Mouse (Mus musculus) lung, embryonic 14.5 days (tissue): Measurements from ENCODE around the gene Zfp655. TPM values are rescaled to one million over a fixed set of nuclear protein-coding genes. Genes with fewer than 3 reads are reported as not detected.
"Not testable (repeated sequence)": the region's sequence is repeated elsewhere in the genome, so short reads cannot be mapped to it uniquely, and the experiment has no call there.

Experiments used
- ATAC-seq: fragments of 200-750 bp; cut with Nextera tagmentation; 2 replicates; pipeline ENCODE4 v1.8.0; 2017; ENCODE audit warnings: mild to moderate bottlenecking, moderate TSS enrichment, moderate library complexity; ENCODE audit not compliant: insufficient read depth
- DNase-seq: peaks from one replicate; pipeline ENCODE4 v3.0.0-alpha.2; 2015
- H3K27ac ChIP-seq: fragments of 300-500 bp; sonication (generic); 2 replicates; pipeline ENCODE4 v1.5.1; 2014; ENCODE audit warnings: low read depth, mild to moderate bottlenecking, moderate library complexity
- H3K27me3 ChIP-seq: fragments of 300-500 bp; sonication (generic); 2 replicates; pipeline ENCODE4 v1.6.1; 2014; ENCODE audit warnings: low read length, control low read depth; ENCODE audit not compliant: insufficient read depth
- H3K36me3 ChIP-seq: fragments of 300-500 bp; sonication (generic); 2 replicates; pipeline ENCODE4 v1.6.1; 2014; ENCODE audit warnings: control low read depth; ENCODE audit not compliant: insufficient read depth
- H3K4me1 ChIP-seq: fragments of 300-500 bp; sonication (generic); 2 replicates; pipeline ENCODE4 v1.6.1; 2014; ENCODE audit warnings: antibody characterized with exemption, control low read depth; ENCODE audit not compliant: insufficient read depth
- H3K4me2 ChIP-seq: fragments of 300-500 bp; sonication (generic); 2 replicates; pipeline ENCODE4 v1.6.1; 2014; ENCODE audit warnings: mild to moderate bottlenecking
- H3K4me3 ChIP-seq: fragments of 300-500 bp; sonication (generic); 2 replicates; pipeline ENCODE4 v1.5.1; 2014; ENCODE audit warnings: low read depth, low read length
- H3K9ac ChIP-seq: fragments of 300-500 bp; sonication (generic); 2 replicates; pipeline ENCODE4 v1.6.1; 2014
- H3K9me3 ChIP-seq: fragments of 300-500 bp; sonication (generic); 2 replicates; pipeline ENCODE4 v1.6.1; 2016; ENCODE audit warnings: low read depth, low read length, control low read depth
- CTCF ChIP-seq: IDR thresholded peaks from 2 replicates; pipeline ENCODE4 v1.5.1; 2016; ENCODE audit warnings: antibody characterized with exemption, low read depth
- WGBS: fragments of 180-500 bp; shearing (Covaris S2); extraction: QIAGEN DNeasy Blood & Tissue Kit; methylation state at CpG from one replicate; pipeline ENCODE4 v1.1.7; 2014; 5-methylcytosine and 5-hydroxymethylcytosine counted together
- polyA plus RNA-seq: library from polyadenylated mRNA; unstranded; fragments of >200 nt; fragmentation: Nextera tagmentation; extraction: Ambion mirVana; gene quantifications from 2 replicates; pipeline ENCODE4 v1.2.1, GENCODE M21; 2014

Zfp655 gene
- polyA plus RNA-seq, 1 experiment from 2014 or later: 37.0 TPM

DNA sequence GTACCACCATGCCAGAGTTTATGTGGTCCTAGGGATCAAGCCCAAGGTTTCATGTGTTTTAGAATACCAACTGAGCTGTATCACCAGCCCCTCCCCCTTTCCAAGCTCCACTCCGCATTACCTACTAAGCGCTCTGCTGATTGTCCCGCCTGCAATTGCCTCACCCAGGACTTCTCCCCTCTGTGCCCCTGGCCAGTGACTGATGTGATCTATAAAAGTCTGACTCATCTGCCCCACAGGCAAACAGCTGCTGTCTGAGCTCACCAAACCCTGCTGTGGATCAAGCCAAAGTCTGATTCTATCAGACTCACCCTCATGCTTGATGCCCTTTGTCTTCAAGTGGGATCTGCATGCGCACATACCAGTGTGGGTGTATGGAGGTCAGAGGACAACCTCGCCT lies 8.7 kb upstream of the Zfp655 start:
- 81% methylated on average over 5 of the region's 5 CpGs for WGBS

GRCm38 (mm10) chr5:145223395-145223794 lies 8.1 kb upstream of the Zfp655 start:
- ATAC-seq: no peak

More for the DNA sequence above, 8.7 kb upstream of the Zfp655 start:
- ATAC-seq (no peak), DNase-seq (no peak)
- H3K9me3 ChIP-seq: no peaks in the 10 kb centered on the region
- no peaks in the 10 kb centered on the region for H3K4me1 ChIP-seq
- no peaks in the 10 kb centered on the region for H3K27me3 ChIP-seq
- TF ChIP-seq CTCF: no peak
- no peak overlapping the region for H3K4me2 ChIP-seq
- no peak overlapping the region for H3K9ac ChIP-seq
- no peak overlapping the region for H3K4me3 ChIP-seq
- no peak overlapping the region for H3K27ac ChIP-seq
- peaks cover 38% of the 10 kb centered on the region for H3K36me3 ChIP-seq

DNA sequence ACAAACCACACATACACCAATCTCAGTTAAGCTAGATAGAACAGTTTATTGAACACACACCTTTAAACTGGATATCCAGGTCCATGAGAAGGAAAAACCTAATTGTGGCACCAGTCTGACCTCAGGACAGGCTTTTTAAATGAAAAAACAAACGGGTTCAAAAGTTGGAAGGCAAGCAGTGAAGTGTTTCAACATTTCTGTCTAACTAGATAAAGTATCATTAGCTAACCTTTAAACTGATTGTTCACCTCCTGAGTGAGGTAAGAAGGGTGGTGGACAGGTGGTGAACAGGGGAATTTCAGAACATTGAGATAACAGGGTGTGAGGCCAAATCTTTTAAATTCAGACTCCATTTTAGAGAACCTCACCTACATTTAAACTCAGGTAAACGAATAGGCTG lies 5.1 kb upstream of the Zfp655 start:
- no peak for TF ChIP-seq CTCF
- Histone ChIP-seq H3K9ac (no peak overlapping the region), H3K9me3 (no peaks in the 10 kb centered on the region), H3K27ac (no peak overlapping the region), H3K4me3 (no peak overlapping the region), H3K4me1 (no peaks in the 10 kb centered on the region), H3K27me3 (no peaks in the 10 kb centered on the region), H3K36me3 (peaks cover 5% of the 10 kb centered on the region; the same call in 1 of the 2 replicates), H3K4me2 (no peak overlapping the region)
- DNase-seq (no peak), ATAC-seq (no peak)
- 52% methylated on average over 2 of the region's 2 CpGs for WGBS

More at GRCm38 (mm10) chr5:145223395-145223794, 8.1 kb upstream of the Zfp655 start:
- Histone ChIP-seq H3K9me3 (no peaks in the 10 kb centered on the region), H3K9ac (no peak overlapping the region), H3K4me2 (no peak overlapping the region), H3K4me3 (no peak overlapping the region), H3K27ac (no peak overlapping the region), H3K27me3 (no peaks in the 10 kb centered on the region), H3K4me1 (no peaks in the 10 kb centered on the region), H3K36me3 (peaks cover 33% of the 10 kb centered on the region)
- no peak for TF ChIP-seq CTCF
- no peak for DNase-seq
- WGBS: 75% methylated on average over 12 of the region's 12 CpGs

DNA sequence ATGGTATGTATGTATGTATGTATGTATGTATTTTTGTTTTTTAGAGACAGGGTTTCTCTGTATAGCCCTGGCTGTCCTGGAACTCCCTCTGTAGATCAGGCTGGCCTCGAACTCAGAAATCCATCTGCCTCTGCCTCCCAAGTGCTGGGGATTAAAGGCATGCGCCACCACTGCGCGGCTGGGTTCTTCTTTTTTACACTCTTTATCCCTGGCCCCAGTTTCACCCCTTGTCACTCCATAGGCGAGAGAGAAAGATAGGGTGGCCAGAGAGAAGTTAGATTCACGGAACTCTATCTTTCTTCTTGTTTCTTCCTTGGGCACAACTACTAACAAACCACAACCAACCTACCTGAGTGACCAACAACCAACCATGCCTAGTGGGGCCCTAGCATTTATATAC lies 2.2 kb upstream of the Zfp655 start:
- peaks cover 10% of the 10 kb centered on the region for H3K36me3 ChIP-seq
- ATAC-seq, H3K9me3 ChIP-seq, DNase-seq, H3K4me2 ChIP-seq, H3K4me3 ChIP-seq, H3K27me3 ChIP-seq, H3K27ac ChIP-seq, H3K9ac ChIP-seq, H3K4me1 ChIP-seq: not testable (repeated sequence)
- WGBS: 80% methylated on average over 6 of the region's 6 CpGs

- no peak for TF ChIP-seq CTCF
- H3K4me1 ChIP-seq: no peaks in the 10 kb centered on the region
- peaks cover 23% of the 10 kb centered on the region for H3K36me3 ChIP-seq
- H3K27me3 ChIP-seq: no peaks in the 10 kb centered on the region
- H3K9me3 ChIP-seq: no peaks in the 10 kb centered on the region
- peak overlapping the region; percentile 83 for H3K4me2 ChIP-seq
- H3K9ac ChIP-seq: peak overlapping the region; percentile 99; the same call in 1 of the 2 replicates
- DNase-seq (no peak), ATAC-seq (no peak)
- H3K27ac ChIP-seq: no peak overlapping the region
- WGBS: 89% methylated on average over 4 of the region's 4 CpGs
- H3K4me3 ChIP-seq: no peak overlapping the region; the same call in 1 of the 2 replicates
Observed at GRCm38 (mm10) chr5:145230641-145231040, 874 bp upstream of the Zfp655 start.

DNA sequence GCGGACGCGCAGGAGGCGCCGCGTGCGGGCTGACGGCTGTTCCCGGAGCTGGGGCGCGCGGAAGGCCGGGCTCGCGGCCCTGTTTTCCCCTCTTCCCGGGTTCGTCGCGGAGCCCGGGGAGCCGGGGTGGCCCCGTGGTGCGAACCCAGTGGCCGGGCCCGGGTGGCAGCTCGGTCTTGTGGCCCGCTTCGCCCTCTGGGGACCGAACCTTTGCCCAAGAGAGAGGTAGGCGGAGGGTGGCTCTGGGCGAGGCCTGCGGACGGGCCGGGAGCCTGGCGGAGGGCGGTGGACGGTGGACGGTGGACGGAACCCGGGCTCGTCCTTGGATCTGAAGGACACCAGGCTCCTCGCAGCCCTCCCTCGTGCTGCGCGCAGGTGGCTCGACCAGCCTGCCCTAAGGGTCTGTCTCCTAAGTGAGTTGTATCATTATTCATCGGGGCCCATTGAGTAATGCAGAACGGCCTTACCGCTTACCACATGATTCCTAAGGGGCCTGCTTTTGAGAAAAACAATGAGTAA lies 437 bp downstream of the Zfp655 start:
- H3K27ac ChIP-seq: peak overlapping the region; percentile 92
- H3K4me3 ChIP-seq: peak overlapping the region; percentile 98
- H3K36me3 ChIP-seq: peaks cover 31% of the 10 kb centered on the region
- no peak for DNase-seq
- H3K9me3 ChIP-seq: no peaks in the 10 kb centered on the region
- peak overlapping the region; percentile 99 for H3K9ac ChIP-seq
- TF ChIP-seq CTCF: no peak
- peak overlapping the region; percentile 83 for H3K4me2 ChIP-seq
- WGBS: under 1% methylated on average over 45 of the region's 49 CpGs
- H3K27me3 ChIP-seq: no peaks in the 10 kb centered on the region
- H3K4me1 ChIP-seq: no peaks in the 10 kb centered on the region
- ATAC-seq: peak; percentile 68

DNA sequence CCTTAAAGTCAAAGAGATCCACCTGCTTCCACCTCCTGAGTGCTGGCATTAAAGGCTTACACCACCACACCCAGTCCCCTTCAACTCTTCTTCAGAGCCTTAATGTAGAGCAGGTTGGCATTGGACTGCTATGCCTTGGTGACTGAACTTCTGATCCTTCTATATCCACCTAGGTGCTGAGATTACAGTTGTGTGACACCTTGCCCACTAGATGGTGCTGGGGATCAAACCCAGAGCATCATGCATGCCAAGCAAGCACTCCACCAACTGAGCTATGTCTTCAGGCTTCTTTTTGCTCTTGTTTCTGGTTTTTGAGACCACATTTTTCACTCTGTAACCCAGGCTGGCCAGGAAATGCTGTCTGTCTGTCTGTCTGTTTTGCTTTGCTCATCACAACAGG lies 3.1 kb downstream of the Zfp655 start:
- H3K27me3 ChIP-seq: no peaks in the 10 kb centered on the region
- no peak overlapping the region for H3K9ac ChIP-seq
- no peaks in the 10 kb centered on the region for H3K9me3 ChIP-seq
- no peak for ATAC-seq
- peaks cover 56% of the 10 kb centered on the region for H3K36me3 ChIP-seq
- no peaks in the 10 kb centered on the region for H3K4me1 ChIP-seq
- no peak overlapping the region for H3K27ac ChIP-seq
- H3K4me2 ChIP-seq: no peak overlapping the region
- peak; percentile 44 for DNase-seq
- H3K4me3 ChIP-seq: no peak overlapping the region
- peak; percentile 59 for TF ChIP-seq CTCF

- Histone ChIP-seq H3K4me3 (no peak overlapping the region), H3K27ac (no peak overlapping the region), H3K9me3 (no peaks in the 10 kb centered on the region), H3K4me1 (no peaks in the 10 kb centered on the region), H3K4me2 (no peak overlapping the region), H3K9ac (no peak overlapping the region), H3K36me3 (peaks cover 38% of the 10 kb centered on the region), H3K27me3 (no peaks in the 10 kb centered on the region)
- DNase-seq (no peak), ATAC-seq (no peak)
- no peak for TF ChIP-seq CTCF
- WGBS: 91% methylated on average over 3 of the region's 3 CpGs
Observed at GRCm38 (mm10) chr5:145249520-145249919, 18.0 kb downstream of the Zfp655 start.

DNA sequence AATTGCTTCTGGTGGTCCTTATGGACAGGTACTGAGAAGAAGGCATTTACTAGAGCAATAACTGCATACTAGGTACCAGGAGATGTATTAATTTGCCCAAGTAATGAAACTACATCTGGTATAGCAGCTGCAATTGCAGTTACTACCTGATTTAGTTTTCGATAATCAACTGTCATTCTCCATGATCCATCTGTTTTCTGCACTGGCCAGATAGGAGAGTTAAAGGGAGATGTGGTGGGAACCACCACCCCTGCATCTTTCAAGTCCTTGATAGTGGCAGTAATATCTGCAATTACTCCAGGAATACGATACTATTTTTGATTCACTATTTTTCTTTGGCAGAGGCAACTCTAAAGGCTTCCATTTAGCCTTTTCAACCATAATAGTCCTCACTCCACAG lies 42.1 kb downstream of the Zfp655 start:
- H3K4me1 ChIP-seq, H3K27ac ChIP-seq, DNase-seq, H3K27me3 ChIP-seq, H3K9ac ChIP-seq, H3K36me3 ChIP-seq, H3K9me3 ChIP-seq, H3K4me3 ChIP-seq, ATAC-seq, H3K4me2 ChIP-seq: not testable (repeated sequence)
- WGBS: 76% methylated on average over 2 of the region's 2 CpGs
